Mouse (Mus musculus): ENCODE measurements at regions not wholly inside any gene's neighbourhood (a gene's known extent, or its start where the extent isn't known, plus 50 kb on each side); places are given as distances from the start of the nearest gene placed in this dataset.
"Not testable (repeated sequence)": the region's sequence is repeated elsewhere in the genome, so short reads cannot be mapped to it uniquely, and the experiment has no call there.

GRCm38 (mm10) chr5:151722458-151722857, 71.4 kb upstream of the Rfc3 start:
- DNase-seq (ENCODE audit: extremely low read depth), result no peak
- no peak for TF ChIP-seq MXI1 (IDR thresholded peaks at IDR 0.05; ENCODE audit: low read depth, low read length)
- TF ChIP-seq NELFE (IDR thresholded peaks at IDR 0.05; ENCODE audit: low read depth, low read length), result 0 out of 2 replicates have a peak, but pooled peaks have one; percentile 20
- peak; percentile 62 for TF ChIP-seq RAD21 (IDR thresholded peaks at IDR 0.05; ENCODE audit: low read depth, low read length)
- no peak for TF ChIP-seq MEF2A (IDR thresholded peaks at IDR 0.05; ENCODE audit: borderline replicate concordance, low read depth, low read length)
- peak in 1 of 2 experiments; percentile 57; a peak in 2 of 4 replicates for TF ChIP-seq CTCF (conservative IDR thresholded peaks at IDR 0.05 in 1 of 2, IDR thresholded peaks at IDR 0.05 in 1 of 2; ENCODE audit: low read depth in 2 of 2, low read length in 2 of 2)
- TF ChIP-seq MAZ (IDR thresholded peaks at IDR 0.05; ENCODE audit: low read depth, low read length), result no peak
- peak; percentile 60 for TF ChIP-seq SMC3 (IDR thresholded peaks at IDR 0.05; ENCODE audit: low read depth, low read length)
- no peak for TF ChIP-seq ZKSCAN1 (IDR thresholded peaks at IDR 0.05; ENCODE audit: borderline replicate concordance, low read depth, low read length)
- no peak for TF ChIP-seq TBP (conservative IDR thresholded peaks at IDR 0.05; ENCODE audit: low read depth, low read length)
- TF ChIP-seq ETS1 (conservative IDR thresholded peaks at IDR 0.05; ENCODE audit: low read depth, low read length), result no peak
- no peak for TF ChIP-seq GABPA (IDR thresholded peaks at IDR 0.05; ENCODE audit: insufficient replicate concordance, low read depth, low read length)
- no peak for TF ChIP-seq KAT2A (IDR thresholded peaks at IDR 0.05; ENCODE audit: insufficient replicate concordance, low read length)
- no peak for TF ChIP-seq BHLHE40 (IDR thresholded peaks at IDR 0.05; ENCODE audit: low read depth, low read length)
- no peak for TF ChIP-seq ELF1 (IDR thresholded peaks at IDR 0.05; ENCODE audit: low read depth, low read length)
- no peak for TF ChIP-seq HCFC1 (IDR thresholded peaks at IDR 0.05; ENCODE audit: low read depth, low read length)
- TF ChIP-seq IRF4 (IDR thresholded peaks at IDR 0.05; ENCODE audit: low read depth, low read length), result no peak
- no peak for TF ChIP-seq ZC3H11A (IDR thresholded peaks at IDR 0.05; ENCODE audit: low read depth, low read length)
- no peak for TF ChIP-seq TCF12 (IDR thresholded peaks at IDR 0.05; ENCODE audit: low read depth, low read length)
- no peak for TF ChIP-seq USF1 (IDR thresholded peaks at IDR 0.05; ENCODE audit: low read depth, low read length)
- TF ChIP-seq EP300 (IDR thresholded peaks at IDR 0.05; ENCODE audit: low read length), result no peak
- TF ChIP-seq UBTF (IDR thresholded peaks at IDR 0.05; ENCODE audit: low read depth, low read length), result no peak
- Histone ChIP-seq H3K27me3 (replicated peaks) (no peaks in the 10 kb centered on the region), H3K4me1 (ENCODE audit: control insufficient read depth in 1 of 2, insufficient read depth in 2 of 2) (peaks cover 0 to 10% of the 10 kb centered on the region in 2 experiments; a peak in 3 of 4 replicates), H3K79me2 (replicated peaks; ENCODE audit: control insufficient read depth, extremely low read depth, insufficient read depth, poor library complexity, severe bottlenecking) (no peaks in the 10 kb centered on the region), H3K36me3 (replicated peaks in 1 of 2; ENCODE audit: control insufficient read depth in 1 of 2, insufficient read depth in 1 of 2, low read length in 1 of 2) (no peaks in the 10 kb centered on the region), H3K4me2 (ENCODE audit: insufficient read depth, low read depth, poor library complexity, severe bottlenecking) (no peak overlapping the region), H3K4me3 (replicated peaks in 1 of 3; ENCODE audit: low read depth in 2 of 3, low read length in 2 of 3, poor library complexity in 1 of 3) (no peak overlapping the region), H3K27ac (ENCODE audit: insufficient read depth, low read depth) (no peak overlapping the region), H3K9ac (ENCODE audit: insufficient read depth, low read depth) (no peak overlapping the region), H3K9me3 (replicated peaks; ENCODE audit: low read length) (no peaks in the 10 kb centered on the region)
- dilution Hi-C loops (cut with MboI; ENCODE audit: extremely low pct_ligation_motif_present, extremely low pct_unique_long_range_greater_than_20kb, low sequenced_read_pairs), result no loop called here
- in situ Hi-C loops (cut with MboI; ENCODE audit: low pct_ligation_motif_present, low pct_unique_long_range_greater_than_20kb, low sequenced_read_pairs), result no loop called here

- H3K4me3 ChIP-seq (replicated peaks in 1 of 3; ENCODE audit: low read depth in 2 of 3, low read length in 2 of 3, poor library complexity in 1 of 3); H3K79me2 ChIP-seq (replicated peaks; ENCODE audit: control insufficient read depth, extremely low read depth, insufficient read depth, poor library complexity, severe bottlenecking); in situ Hi-C loops (cut with MboI; ENCODE audit: low pct_ligation_motif_present, low pct_unique_long_range_greater_than_20kb, low sequenced_read_pairs); H3K36me3 ChIP-seq (replicated peaks in 1 of 2; ENCODE audit: control insufficient read depth in 1 of 2, insufficient read depth in 1 of 2, low read length in 1 of 2); H3K9ac ChIP-seq (ENCODE audit: insufficient read depth, low read depth); H3K27ac ChIP-seq (ENCODE audit: insufficient read depth, low read depth); DNase-seq (ENCODE audit: extremely low read depth); H3K9me3 ChIP-seq (replicated peaks; ENCODE audit: low read length); dilution Hi-C loops (cut with MboI; ENCODE audit: extremely low pct_ligation_motif_present, extremely low pct_unique_long_range_greater_than_20kb, low sequenced_read_pairs); H3K27me3 ChIP-seq (replicated peaks); H3K4me2 ChIP-seq (ENCODE audit: insufficient read depth, low read depth, poor library complexity, severe bottlenecking); H3K4me1 ChIP-seq (ENCODE audit: control insufficient read depth in 1 of 2, insufficient read depth in 2 of 2): not testable (repeated sequence)
Measured at GRCm38 (mm10) chr5:151719757-151720156, 68.7 kb upstream of the Rfc3 start.

All from CH12.LX (cell line).